Mouse (Mus musculus): ENCODE measurements around the gene S100a8.

DNA sequence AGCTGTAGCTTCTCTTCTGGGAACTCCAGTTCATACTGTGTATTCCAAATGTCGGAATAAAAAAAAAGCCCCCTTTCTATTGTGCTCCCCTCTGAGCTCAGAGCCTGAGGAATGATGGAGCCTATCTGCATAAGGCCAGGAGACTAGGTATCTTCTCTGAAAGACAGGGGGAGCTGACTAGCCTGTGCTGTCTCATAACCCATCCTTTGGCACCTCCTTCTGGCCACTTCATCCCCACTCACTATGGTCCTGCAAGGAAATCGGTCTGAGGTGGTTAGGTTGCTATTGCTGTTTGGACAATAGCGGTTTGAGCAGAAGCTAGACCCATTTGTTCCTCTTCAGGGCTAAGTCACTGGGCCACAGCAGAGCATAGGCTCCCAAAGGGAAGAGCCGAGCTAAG lies 41.0 kb upstream of the S100a8 start:
- peak; percentile 40; the same call in 1 of the 2 replicates for TF ChIP-seq CTCF (IDR thresholded peaks at IDR 0.05; ENCODE audit: low read depth, low read length)
- TF ChIP-seq POLR2A (IDR thresholded peaks at IDR 0.05; ENCODE audit: extremely low read depth, insufficient read depth, low read length) = no peak
